28 mouse cellular contexts compared by ENCODE assay signal in the genomic region with DNA sequence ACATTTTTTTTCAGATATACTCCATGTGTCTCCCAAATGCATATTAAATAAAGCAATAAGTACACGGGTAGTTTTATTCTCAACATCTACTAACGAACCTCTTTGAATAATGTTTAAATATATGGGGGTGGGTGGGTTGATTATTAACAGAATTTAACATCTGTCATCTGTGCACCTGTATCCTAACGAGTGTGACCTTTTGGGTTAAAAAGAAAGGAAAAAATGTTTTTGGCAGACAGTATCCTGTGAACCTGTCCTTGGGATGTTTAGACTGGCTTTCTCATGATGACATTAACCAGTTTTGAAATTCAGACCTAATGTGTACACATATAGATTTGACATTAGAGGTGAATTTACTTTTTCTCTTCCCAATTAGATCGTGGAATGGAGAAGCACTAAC.
"Had no signal": no experiment of that assay in that cellular context is flagged by ENCODE, and none has a peak within 500 bp of the region (broad histone marks: within the 10 kb centered on the region; RNA-seq: fewer than 3 reads in every experiment).

No protein-coding gene starts in this region.

- H3K27me3 ChIP-seq: limb, embryonic 12.5 days; limb, embryonic 13.5 days; limb, embryonic 15.5 days; liver, embryonic 13.5 days; liver, embryonic 15.5 days; lung, embryonic 15.5 days; megakaryocyte, embryonic 14.5 days; midbrain, embryonic 12.5 days; midbrain, embryonic 13.5 days; neural tube, embryonic 12.5 days; neural tube, embryonic 13.5 days had no signal

- DNase-seq: layer of hippocampus, postnatal 36 days; left cerebral cortex, postnatal 4 days; liver; liver, embryonic 13.5 days; lung, adult 18-20 months; lung, adult 2 months; lung, embryonic 14.5 days; lung, postnatal 10 days; lung, postnatal 14 days; lung, postnatal 36 days; lung, postnatal 4 days; midbrain, embryonic 14.5 days had no signal

- H3K4me3 ChIP-seq: left cerebral cortex, adult 2 months; limb, embryonic 10.5 days; limb, embryonic 12.5 days; limb, embryonic 13.5 days; limb, embryonic 15.5 days; liver, embryonic 13.5 days; liver, embryonic 15.5 days; lung, embryonic 15.5 days; megakaryocyte, embryonic 14.5 days; midbrain, embryonic 12.5 days; midbrain, embryonic 13.5 days; myocyte; neural tube, embryonic 12.5 days; neural tube, embryonic 13.5 days had no signal

- H3K27ac ChIP-seq: left cerebral cortex, adult 2 months; limb, embryonic 10.5 days; limb, embryonic 12.5 days; limb, embryonic 13.5 days; limb, embryonic 15.5 days; liver, embryonic 13.5 days; liver, embryonic 14.5 days; liver, embryonic 15.5 days; lung, embryonic 15.5 days; macrophage; neural tube, embryonic 12.5 days; neural tube, embryonic 13.5 days had no signal

- H3K9ac ChIP-seq: limb, embryonic 12.5 days; limb, embryonic 13.5 days; limb, embryonic 15.5 days; liver, embryonic 13.5 days; liver, embryonic 14.5 days; liver, embryonic 15.5 days; lung, embryonic 14.5 days; lung, embryonic 15.5 days; midbrain, embryonic 12.5 days; midbrain, embryonic 13.5 days; neural tube, embryonic 12.5 days; neural tube, embryonic 13.5 days had no signal

- ATAC-seq: lung, postnatal 0 days had no signal

- H3K36me3 ChIP-seq: limb, embryonic 10.5 days; limb, embryonic 12.5 days; limb, embryonic 13.5 days; limb, embryonic 15.5 days; liver, embryonic 13.5 days; liver, embryonic 15.5 days; lung, embryonic 15.5 days; midbrain, embryonic 12.5 days; midbrain, embryonic 13.5 days; neural tube, embryonic 12.5 days; neural tube, embryonic 13.5 days had no signal

- H3K4me2 ChIP-seq: limb, embryonic 12.5 days; limb, embryonic 13.5 days; limb, embryonic 15.5 days; liver, embryonic 13.5 days; liver, embryonic 15.5 days; lung, embryonic 14.5 days; lung, embryonic 15.5 days; midbrain, embryonic 12.5 days; midbrain, embryonic 13.5 days; neural tube, embryonic 12.5 days; neural tube, embryonic 13.5 days had no signal

- H3K9me3 ChIP-seq: limb, embryonic 10.5 days; limb, embryonic 12.5 days; limb, embryonic 13.5 days; limb, embryonic 15.5 days; liver, embryonic 13.5 days; liver, embryonic 15.5 days; lung, embryonic 15.5 days; megakaryocyte, embryonic 14.5 days; midbrain, embryonic 12.5 days; midbrain, embryonic 13.5 days; neural tube, embryonic 12.5 days; neural tube, embryonic 13.5 days had no signal

- H3K4me1 ChIP-seq: limb, embryonic 12.5 days; limb, embryonic 13.5 days; limb, embryonic 15.5 days; liver, embryonic 13.5 days; liver, embryonic 15.5 days; lung, embryonic 15.5 days; megakaryocyte, embryonic 14.5 days had no signal
